Mouse (Mus musculus) heart, postnatal 0 days (tissue): Measurements from ENCODE around the gene A930009A15Rik.

ENCODE experiments used
- CTCF ChIP-seq: IDR thresholded peaks from 2 replicates; pipeline ENCODE4 v1.5.1; 2016; ENCODE audit warnings: antibody characterized with exemption, control low read depth, low read depth
- EP300 ChIP-seq: IDR thresholded peaks from 2 replicates; pipeline ENCODE4 v1.6.1; 2016; ENCODE audit warnings: antibody characterized with exemption, low read depth

- no peak for TF ChIP-seq CTCF
- TF ChIP-seq EP300: no peak
These were observed 18.2 kb downstream of the A930009A15Rik start for GRCm38 (mm10) chr10:115587979-115588378.
